Mouse (Mus musculus) liver, embryonic 14 days (tissue): ENCODE results near the gene Ms4a5. TPM values are rescaled to one million over a fixed set of nuclear protein-coding genes. Genes with fewer than 3 reads are reported as not detected.

Source experiments
- polyA plus RNA-seq: library from polyadenylated mRNA; depleted of rRNA; stranded (reverse); fragments of >200 nt; gene quantifications from 2 replicates; pipeline ENCODE4 v1.2.3, GENCODE M21; 2012; rRNA removed

The Ms4a5 gene
- polyA plus RNA-seq, result not detected in 2 replicates

DNA sequence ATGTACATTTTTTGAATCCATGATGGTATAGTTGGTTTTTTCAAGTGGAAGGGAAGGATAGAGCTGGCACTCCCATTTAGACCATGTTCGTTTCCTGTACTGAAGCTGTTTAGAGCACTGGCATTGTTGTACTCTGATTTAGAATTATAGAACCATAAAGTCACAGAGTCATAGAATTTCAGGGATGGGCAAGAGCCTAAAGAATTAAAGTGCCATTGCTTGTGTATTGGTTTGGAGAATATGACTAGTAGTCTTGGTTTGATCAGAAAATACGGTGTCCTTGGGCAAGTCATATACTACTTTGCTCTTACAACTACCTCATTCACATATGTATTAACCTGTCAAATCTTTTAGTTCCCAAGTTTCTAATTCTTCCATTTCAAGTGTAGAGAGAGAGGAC lies at the start of gene Ms4a5:
Gene Ms4a5 (minus strand): TSS at position 101 of the 400 bp plus-strand sequence.

DNA sequence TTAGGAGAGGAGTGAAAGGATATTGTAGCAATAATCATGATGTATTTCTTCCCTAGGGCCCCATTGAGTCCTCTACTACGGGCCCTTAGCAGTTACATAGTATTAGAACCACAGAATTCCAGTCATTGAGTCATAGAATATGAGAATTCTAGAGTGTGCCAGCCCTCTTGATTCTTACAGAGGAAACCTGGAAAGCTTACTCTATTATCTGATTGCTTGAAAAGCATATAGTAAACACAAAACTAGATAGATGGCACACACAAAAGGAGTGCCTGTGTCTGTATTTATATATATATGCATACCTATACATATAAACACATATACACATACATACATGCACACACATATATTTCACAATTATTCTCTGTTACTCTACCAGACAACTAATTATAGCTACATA lies 30.7 kb upstream of the Ms4a5 start, which contains the start of gene Ms4a14:
Gene Ms4a14 (minus strand): TSS at position 101 of the 400 bp plus-strand sequence.

GRCm38 (mm10) chr19:11266052-11266845 lies 17.4 kb downstream of the Ms4a5 start, which contains the start of gene Ms4a1:
Ms4a1 (minus strand) TSS chr19:11266241.

DNA sequence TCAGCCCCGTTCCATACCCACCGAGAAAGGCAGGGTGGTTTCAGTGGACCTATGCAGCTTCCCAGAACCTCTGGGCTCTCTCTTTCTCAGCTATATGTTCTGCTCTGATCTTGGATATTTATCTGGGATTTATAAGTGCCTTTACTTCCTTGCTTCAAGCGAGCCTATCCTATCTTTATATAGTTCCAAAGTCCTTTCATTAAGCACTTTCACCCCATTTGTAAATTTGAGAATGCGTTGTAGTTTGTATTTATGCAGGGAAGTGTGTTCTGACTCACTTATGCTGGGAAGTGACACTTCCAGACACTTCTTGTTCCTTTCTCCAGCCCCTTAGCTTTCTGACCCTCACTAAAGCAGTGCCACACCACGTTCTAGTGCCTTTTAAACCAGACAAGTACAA lies 51.3 kb downstream of the Ms4a5 start, which contains the start of gene Ms4a12:
Gene Ms4a12 (minus strand): TSS at position 101 of the 400 bp plus-strand sequence.

Other genes with a start within 250 kb of the Ms4a5 start
- 0.03 and 0.12 TPM in 2 replicates for gene Ms4a8a, start 202.8 kb downstream of the Ms4a5 start, polyA plus RNA-seq
- not detected in 2 replicates for gene 1700017D01Rik, start 153.0 kb downstream of the Ms4a5 start, polyA plus RNA-seq
- not detected in 2 replicates for gene 1700025F22Rik, start 118.6 kb downstream of the Ms4a5 start, polyA plus RNA-seq
- not detected in 2 replicates for gene Ms4a13, start 87.1 kb downstream of the Ms4a5 start, polyA plus RNA-seq
- gene Ms4a12, start 51.4 kb downstream of the Ms4a5 start, polyA plus RNA-seq, result not detected in 2 replicates
- gene Ms4a1, start 17.6 kb downstream of the Ms4a5 start, polyA plus RNA-seq, result 0.01 TPM in 1 of 2 replicates, not detected in the other
- gene Ms4a14, start 30.6 kb upstream of the Ms4a5 start, polyA plus RNA-seq, result 0.02 and 0.03 TPM in 2 replicates
- 0.51 and 0.99 TPM in 2 replicates for gene Ms4a7, start 52.3 kb upstream of the Ms4a5 start, polyA plus RNA-seq
- 0.26 and 0.45 TPM in 2 replicates for gene Ms4a4a, start 91.7 kb upstream of the Ms4a5 start, polyA plus RNA-seq
- gene Ms4a4c, start 120.9 kb upstream of the Ms4a5 start, polyA plus RNA-seq, result 0.43 and 0.91 TPM in 2 replicates
- gene Ms4a4b, start 159.7 kb upstream of the Ms4a5 start, polyA plus RNA-seq, result 0.23 TPM in 2 replicates
- gene Ms4a6c, start 185.5 kb upstream of the Ms4a5 start, polyA plus RNA-seq, result 4.0 and 5.7 TPM in 2 replicates
- gene Gm8369, start 202.1 kb upstream of the Ms4a5 start, polyA plus RNA-seq, result 0.07 and 0.09 TPM in 2 replicates
- gene Ms4a6b, start 232.6 kb upstream of the Ms4a5 start, polyA plus RNA-seq, result 1.1 and 1.7 TPM in 2 replicates